Mouse (Mus musculus) thymus, postnatal 14 days (tissue): ENCODE results near the gene Timm50.

Experiments
- DNase-seq: peaks from one replicate; pipeline ENCODE4 v3.0.0; 2021

Timm50 gene

GRCm38 (mm10) chr7:28311926-28312543 lies at the start of gene Timm50:
Gene Timm50, minus strand, starts transcription at chr7:28312072.
- peak; percentile 98 for DNase-seq

GRCm38 (mm10) chr7:28360291-28360690 lies 48.4 kb upstream of the Timm50 start:
- DNase-seq, result no peak

GRCm38 (mm10) chr7:28359854-28360253 lies 48.0 kb upstream of the Timm50 start:
- DNase-seq, result no peak

DNA sequence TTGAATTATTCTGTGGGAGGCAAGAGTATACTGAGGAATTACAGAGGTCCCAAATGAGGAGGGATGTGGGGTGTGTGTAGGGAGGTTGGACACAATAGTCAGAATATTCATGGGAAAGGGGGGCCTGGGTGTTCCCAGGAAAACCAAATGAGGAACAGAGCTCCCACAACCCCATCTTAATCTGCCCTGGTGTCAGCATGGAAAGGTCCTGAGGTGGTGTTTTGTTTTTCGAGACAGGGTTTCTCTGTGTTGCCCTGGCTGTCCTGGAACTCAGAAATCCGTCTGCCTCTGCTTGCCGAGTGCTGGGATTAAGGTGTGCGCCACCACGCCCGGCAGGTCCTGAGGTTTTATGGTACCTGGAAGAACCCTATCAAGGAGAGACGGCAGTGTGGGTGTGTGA lies 46.6 kb upstream of the Timm50 start:
- no peak for DNase-seq

GRCm38 (mm10) chr7:28357984-28358383 lies 46.1 kb upstream of the Timm50 start:
- no peak for DNase-seq

DNA sequence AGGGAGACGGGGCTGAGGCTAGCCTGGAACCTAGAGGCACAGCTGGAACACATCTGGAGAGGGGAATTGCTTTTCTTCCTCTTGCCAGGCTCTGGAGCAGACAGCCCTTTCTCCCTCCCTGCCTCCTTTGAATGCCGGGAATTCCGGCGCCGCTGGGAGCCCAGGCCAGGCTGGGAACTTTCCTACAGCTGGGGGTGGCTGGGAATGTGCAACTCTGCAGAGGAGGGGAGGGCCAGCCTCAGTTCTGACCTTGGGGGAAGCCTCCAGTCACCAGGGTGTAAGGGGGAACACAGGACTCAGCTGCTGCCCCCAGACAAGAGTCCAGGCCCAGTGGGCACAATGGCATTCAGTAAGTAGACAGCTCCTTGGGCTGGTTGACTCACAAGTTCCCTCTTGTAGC lies 45.1 kb upstream of the Timm50 start:
- DNase-seq, result no peak

GRCm38 (mm10) chr7:28355221-28355620 lies 43.3 kb upstream of the Timm50 start:
- peak; percentile 72 for DNase-seq

- no peak for DNase-seq
Measured at GRCm38 (mm10) chr7:28354596-28354995, 42.7 kb upstream of the Timm50 start.

GRCm38 (mm10) chr7:28354113-28354581 lies 42.3 kb upstream of the Timm50 start:
- DNase-seq, result no peak

DNA sequence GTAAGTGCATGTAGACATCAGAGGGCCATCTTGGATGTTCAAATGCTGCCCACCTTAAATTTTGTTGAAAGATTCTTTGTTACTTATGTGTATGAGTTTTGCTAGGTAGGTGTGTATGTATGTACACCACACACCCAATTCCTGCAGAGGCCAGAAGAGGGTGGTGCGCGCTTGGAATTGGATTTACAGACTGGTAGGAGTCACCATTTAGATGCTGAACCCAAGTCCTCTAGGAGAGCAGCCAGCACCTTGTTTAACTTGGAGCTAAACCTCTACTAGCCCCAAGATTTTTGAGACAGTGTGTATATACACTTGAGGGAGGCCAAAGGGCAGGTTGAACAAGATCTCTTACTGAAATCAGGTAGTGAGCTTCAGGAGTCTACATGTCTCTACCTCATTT lies 41.4 kb upstream of the Timm50 start:
- DNase-seq, result peak; percentile 48

GRCm38 (mm10) chr7:28351676-28352191 lies 39.9 kb upstream of the Timm50 start:
- no peak for DNase-seq

- DNase-seq, result peak; percentile 99
Measured at GRCm38 (mm10) chr7:28350155-28350883, 38.4 kb upstream of the Timm50 start, which contains the start of gene Rps16. Gene Rps16, plus strand, starts transcription at chr7:28350652.

- no peak for DNase-seq
Measured at GRCm38 (mm10) chr7:28348601-28349000, 36.7 kb upstream of the Timm50 start.

- DNase-seq, result no peak
Measured at GRCm38 (mm10) chr7:28347746-28348145, 35.9 kb upstream of the Timm50 start.

DNA sequence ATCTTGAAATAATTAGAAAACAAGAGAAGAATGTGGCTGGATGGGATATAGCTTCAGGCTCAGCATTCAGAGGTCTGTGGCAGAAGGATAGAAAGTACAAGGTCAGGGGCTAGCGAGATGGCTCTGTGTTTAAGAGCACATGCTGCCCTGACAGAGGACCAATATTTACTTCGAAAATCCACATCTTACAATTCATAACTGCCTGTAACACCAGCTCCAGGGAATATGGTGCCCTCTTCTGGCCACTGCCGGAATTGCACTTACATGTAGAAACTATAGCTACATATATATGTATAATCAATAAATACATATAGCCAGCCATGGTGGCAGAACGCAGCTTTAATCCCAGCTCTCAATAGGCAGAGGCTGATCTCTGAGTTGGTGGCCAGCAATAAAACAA lies 32.8 kb upstream of the Timm50 start:
- peak; percentile 73 for DNase-seq

DNA sequence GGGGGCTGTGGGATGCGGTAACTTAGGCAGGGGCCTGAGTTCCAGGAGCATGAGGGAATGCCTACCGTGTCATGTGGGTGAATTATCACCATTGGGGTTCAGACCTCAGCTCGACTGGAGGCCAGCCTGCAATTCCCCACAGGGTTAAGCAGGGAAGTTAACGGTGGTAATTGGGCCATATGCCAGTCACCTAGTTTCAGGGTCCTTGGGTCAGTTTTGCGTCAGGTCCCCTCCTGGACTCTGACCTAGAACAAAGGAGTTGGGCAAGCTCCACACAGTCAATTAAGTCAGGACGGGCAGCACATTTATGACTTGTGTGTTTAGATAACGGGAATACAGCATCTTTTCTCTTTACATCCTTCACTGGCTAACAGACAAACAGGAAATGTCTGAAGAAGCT lies 29.5 kb upstream of the Timm50 start:
- DNase-seq, result no peak

GRCm38 (mm10) chr7:28339213-28339917 lies 27.5 kb upstream of the Timm50 start:
- DNase-seq, result peak; percentile 61

- DNase-seq, result peak; percentile 98
Measured at GRCm38 (mm10) chr7:28338108-28338998, 26.5 kb upstream of the Timm50 start, which contains the start of gene Supt5. Gene Supt5, minus strand, starts transcription at chr7:28338746.

- no peak for DNase-seq
Measured at GRCm38 (mm10) chr7:28335471-28335870, 23.6 kb upstream of the Timm50 start.

DNA sequence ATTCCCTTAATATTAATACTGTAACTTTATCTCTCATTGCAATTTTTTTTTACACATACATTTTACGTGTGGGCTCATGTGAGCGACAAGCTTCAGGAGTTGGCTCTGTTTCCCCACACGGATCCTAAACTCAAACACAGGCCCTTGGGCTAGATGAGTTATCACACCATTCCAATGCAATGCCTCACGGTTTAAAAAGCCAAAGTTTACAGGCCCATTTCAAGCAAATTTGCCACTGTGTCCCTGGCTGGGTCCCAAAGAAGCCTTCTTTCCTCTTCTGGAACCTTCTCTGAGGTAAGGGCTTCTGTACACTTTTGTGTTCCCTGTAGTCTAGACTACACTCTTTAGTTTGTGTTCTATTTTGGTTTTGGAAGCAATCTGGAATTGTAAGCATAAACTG lies 22.7 kb upstream of the Timm50 start:
- DNase-seq, result no peak

DNA sequence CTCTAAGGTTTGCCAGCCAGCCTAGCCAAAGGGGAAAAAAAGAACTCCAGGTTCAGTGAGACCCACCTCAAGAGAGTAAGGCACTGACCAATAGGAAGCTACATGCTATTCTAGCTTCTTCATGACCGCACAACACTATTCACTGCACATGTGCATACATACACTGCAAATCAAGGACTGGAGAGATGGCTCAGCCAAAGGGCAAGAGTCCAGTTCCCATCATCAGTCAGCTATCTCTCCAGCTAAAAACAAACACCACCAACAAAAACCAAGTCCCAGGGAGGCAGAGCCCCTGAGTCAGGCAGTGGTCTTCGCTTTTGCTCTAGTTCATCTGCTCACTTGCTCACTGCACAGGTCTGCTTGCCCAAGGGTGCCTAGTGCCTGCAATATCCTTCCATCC lies 16.4 kb upstream of the Timm50 start:
- no peak for DNase-seq

DNA sequence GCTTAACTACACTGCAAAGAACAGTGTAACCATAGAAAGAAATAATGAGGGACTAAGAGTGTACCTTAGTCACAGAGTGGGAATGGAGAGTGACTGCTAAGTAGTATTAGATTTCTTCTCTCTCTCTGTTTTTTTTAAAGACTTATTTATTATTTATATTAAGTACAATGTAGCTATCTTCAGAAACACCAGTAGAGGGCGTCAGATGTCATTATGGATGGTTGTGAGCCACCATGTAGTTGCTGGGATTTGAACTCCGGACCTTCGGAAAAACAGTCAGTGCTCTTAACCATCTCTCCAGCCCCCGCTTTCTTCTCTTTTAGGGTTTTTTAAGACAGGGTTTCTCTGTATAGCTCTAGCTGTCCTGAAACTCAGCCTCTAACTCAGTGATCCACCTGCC lies 14.6 kb upstream of the Timm50 start:
- no peak for DNase-seq
